Mouse (Mus musculus) right cerebral cortex, postnatal 10 days (tissue): ENCODE results near the gene Zmiz1.

Source experiments
- DNase-seq, 2 experiments: peaks; one replicate each; pipeline ENCODE4 v3.0.0; 2021; ENCODE audit warnings: low spot score in 2 of 2

Zmiz1 gene

DNA sequence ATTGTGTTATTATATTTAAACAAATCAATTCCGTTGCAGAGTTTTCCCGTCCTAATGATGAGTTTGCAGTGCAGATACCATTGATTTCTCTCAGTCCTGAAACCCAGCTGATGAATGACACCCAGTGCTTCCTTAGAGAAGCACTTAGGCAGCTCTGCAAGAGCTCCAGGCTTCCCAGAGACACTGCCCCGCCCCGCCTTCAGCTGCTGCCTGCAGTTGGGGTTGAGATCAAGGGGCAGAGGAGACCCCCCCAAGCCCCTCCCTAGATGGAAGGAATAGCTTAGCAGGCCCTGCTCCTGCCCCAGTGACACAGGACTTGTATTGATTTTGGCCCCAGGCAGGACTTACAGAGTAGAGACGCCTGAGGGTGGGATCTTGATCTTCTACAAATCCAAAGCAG is 53.0 kb downstream of the Zmiz1 start:
- DNase-seq: no peak

DNA sequence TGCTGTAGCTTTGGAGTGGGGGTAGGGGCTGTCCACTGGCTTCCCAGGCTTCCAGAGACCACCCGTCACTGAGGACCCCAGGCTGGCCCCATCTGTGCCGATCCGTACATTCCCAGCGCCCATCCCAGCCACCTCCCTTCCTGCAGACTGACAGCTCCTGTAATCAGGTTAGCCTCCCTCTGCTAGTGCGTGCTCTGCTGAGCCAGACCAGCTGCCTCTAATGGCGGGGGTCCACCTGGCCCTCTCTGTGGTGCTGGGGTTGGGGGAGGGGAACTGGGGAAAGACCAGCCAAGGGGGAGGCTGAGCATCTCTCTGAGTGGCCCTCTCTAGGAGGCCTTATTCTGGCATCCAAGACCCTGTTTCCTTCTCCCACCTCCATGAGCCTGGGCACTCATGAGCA is 53.8 kb downstream of the Zmiz1 start:
- DNase-seq: no peak

DNA sequence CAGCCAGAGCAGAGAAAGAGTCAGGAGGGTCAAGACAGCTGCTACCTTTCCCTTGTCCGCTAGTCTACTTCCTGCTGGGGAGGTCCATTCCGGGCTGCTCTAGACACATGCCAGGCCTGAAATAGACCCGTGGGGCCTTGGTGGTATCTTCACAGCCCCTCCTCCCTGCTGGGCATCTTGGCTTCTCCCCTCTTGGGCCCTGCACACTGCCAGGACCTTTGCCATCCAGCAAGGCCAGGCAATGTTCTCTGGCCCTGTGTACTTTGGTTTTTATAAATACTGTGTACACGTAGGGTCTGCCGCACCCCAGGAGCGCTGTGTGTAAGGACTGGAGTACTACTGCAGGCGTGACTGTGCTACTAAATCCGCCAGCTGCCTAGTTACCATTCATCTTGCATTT is 54.5 kb downstream of the Zmiz1 start:
- no peak for DNase-seq

DNA sequence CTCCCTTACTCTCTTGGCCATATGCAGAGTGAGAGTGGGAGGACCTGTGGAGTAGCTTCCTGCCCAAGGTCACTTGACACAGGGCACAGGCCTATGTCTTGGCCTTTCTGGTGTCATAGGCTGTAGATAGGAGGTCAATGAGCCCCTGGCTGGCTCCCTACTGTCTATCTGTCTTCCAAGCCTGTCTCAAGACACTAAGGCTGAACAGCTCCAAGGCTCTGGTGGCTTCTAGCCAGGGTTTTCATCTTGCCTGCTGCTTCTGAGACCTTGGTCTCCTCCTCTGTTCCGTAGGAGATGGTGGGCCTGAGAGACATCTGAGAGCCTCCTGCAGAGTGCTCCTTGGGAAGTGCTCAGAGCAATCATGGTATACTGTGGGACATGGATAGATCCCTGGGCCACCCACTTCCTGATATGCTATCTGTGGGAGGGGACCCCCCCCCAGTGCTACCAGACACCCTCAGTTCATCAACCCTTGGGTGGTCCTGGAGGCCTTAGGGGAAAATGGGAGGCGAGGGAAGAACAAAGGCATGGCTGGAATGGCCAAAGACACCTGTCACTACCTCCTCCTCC is 56.0 kb downstream of the Zmiz1 start:
- no peak for DNase-seq

DNA sequence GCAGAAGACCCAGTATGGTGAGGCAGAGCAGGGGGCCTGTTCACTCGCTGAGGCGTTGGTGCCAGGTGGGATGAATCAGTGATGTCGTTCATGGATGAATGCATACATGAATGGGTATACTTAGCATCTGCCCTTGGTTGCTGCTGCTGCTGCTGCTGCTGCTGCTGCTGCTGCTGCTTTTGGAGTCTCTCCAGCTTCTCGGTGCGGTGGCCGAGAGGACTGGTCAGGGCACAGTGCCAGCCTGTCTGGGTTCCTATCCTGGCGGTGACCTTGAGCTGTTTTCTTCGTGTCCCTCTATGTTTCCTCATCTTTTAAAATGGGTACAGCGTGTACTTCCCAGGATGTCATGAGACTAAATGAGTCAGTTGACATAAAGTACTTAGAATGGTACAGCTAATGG is 56.9 kb downstream of the Zmiz1 start:
- peak in 1 of 2 experiments; percentile 56 for DNase-seq

DNA sequence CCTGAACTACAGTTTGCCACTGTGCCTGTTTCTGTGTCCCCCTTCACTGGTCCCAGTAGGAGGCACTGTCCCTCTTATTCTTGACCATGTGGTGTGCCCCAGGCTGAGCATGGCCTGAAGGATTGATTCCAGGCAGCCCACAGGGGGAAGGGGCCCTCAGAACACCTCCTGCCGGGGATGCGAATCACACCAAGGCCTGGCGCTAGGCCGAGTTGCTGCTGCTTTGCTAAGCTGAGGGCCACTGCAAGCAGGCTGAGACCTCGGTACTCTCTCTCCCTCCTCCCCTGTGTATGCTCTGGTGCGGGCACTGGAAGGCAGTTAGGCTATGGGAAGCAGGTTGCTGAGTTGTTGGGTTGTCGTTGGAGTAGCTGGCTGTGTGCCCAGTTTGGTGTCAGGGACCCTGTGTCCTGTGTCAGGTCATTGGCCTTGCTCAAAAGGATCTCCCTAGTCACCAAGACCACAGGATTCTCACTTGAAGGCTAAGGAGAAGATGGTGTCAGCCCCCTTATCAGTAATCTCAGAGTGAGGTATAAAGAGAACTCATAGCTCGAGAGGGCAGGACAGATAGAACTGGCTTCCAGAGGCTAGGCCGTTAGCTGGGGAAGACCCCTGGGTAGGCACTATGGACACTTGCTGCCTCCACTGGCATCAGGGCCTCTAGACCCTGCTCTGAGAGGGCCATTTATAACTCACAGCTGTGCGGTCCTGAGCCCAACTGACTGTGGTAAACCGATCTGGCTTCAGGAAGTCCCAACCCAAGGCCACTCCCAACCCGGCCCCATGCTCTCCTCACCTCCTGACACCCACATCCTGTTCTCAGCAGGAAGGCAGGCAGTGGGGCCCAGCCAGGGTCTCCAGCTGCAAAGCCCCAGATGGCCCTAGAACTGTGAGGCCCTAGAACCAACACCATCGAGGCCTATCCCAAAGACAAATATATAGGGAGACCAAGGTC is 57.9 kb downstream of the Zmiz1 start:
- no peak for DNase-seq

DNA sequence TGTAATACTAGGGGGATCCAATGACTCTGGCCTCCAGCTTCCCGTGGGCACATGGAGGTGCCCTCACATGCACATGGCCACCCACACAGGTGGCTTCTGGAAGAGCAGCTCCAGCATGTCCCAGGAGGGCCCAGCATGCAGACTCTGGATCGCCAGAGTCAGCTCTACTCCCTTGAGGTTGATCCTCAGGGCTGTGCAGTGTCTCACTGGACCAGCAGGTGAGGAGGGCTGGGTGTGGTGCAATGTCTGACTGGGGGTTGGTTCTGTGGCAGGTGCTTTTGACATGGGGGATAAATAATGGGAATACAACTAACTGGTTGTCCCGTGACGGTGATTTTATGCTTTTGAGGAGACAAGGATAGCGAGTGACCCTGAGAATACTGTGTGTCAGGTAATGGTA is 59.7 kb downstream of the Zmiz1 start:
- no peak for DNase-seq

DNA sequence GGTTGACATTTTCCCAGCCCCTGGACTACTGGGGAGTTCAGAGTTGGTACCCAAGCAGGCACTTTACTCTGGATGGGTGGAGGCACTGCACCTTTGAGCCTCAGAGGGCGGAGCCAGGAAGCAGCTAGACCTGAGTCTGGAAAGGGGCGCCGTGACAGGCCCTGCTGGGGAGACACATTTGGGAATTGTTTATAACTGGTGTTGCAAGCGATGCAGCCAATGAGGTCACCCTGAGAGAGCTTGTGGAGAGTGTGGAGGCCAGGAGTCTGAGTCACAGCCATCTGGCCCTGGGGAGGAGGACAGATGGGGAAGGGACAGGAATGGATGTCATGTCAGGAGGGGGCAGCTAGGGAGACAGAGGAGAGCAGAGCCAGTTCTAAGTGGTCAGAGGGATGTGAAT is 60.7 kb downstream of the Zmiz1 start:
- DNase-seq: no peak

DNA sequence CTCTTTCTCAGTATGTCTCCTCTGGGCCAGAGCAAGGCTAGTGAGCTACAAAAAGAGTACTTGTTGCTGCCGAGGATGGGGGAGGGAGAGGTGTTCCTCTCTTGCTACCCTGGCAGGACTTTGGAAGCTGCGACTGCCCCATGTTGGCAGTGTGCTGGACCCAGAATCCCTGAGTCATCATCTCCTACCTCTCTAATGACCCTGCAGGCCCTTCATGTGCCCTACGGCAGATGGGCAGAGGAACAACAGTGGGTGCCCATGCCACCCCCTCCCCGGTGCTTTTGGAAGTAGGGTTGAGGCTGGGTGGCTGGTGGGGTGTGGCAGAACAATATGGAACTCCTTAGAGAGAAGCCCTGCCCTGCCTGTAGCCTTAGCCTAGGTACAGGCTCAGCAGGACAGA is 61.6 kb downstream of the Zmiz1 start:
- no peak for DNase-seq

DNA sequence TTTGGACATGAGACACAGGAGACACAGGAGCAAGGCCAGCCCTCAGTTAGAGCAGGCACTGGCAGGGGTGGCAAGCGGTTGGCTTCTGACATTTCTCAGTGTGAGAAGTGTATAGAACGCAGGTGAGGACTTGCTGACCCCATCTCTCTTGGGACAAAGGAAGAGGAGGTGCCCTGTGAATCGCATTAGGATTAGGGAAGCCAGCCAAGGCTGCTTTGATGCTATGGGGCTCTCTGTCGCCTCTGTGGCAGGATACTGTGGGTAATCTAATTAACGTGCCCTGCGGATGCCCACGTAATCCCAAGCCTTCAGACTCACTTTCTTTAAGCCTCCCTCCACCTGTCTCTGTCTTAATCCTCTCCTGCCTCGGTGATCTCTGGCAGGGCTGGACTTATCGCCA is 62.0 kb downstream of the Zmiz1 start:
- DNase-seq: no peak

DNA sequence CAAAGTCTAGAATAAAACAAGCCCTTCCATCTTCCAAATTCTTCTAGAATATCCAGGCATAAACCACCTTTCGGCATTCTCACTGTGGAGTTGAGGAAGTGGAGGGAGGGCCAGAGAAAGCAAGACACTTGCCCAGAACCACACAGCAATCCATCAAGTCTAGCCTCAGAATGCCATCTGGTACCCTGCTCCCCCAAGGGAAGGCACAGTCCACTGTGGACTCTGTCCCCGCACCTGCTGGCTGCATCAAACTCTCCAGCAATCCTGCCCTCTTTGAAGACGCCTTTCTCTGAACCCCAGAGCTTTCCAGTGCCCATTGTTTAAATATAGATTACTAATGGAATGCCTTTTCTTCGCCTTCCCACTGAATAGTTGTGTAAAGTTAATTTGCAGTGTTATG is 62.5 kb downstream of the Zmiz1 start:
- no peak for DNase-seq

DNA sequence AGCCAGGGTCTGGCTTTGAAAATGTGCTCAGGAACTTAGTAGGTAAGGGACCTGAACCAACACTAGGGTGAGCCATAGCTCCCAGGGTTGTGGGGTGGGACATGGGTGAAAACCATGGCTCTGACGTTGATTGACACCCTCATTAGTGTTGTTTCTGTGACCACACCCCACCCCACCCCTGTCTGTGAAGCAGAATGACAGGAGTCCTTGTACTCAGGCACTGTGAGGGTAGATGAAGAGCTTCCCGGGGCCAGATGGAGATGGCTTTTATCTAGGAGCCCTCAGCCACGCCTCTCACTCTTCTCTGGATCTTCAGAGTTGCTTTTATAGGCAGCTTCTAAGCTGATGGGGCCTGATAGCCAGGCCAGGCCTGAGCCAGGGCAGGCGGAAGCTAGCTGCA is 63.4 kb downstream of the Zmiz1 start:
- DNase-seq: no peak

DNA sequence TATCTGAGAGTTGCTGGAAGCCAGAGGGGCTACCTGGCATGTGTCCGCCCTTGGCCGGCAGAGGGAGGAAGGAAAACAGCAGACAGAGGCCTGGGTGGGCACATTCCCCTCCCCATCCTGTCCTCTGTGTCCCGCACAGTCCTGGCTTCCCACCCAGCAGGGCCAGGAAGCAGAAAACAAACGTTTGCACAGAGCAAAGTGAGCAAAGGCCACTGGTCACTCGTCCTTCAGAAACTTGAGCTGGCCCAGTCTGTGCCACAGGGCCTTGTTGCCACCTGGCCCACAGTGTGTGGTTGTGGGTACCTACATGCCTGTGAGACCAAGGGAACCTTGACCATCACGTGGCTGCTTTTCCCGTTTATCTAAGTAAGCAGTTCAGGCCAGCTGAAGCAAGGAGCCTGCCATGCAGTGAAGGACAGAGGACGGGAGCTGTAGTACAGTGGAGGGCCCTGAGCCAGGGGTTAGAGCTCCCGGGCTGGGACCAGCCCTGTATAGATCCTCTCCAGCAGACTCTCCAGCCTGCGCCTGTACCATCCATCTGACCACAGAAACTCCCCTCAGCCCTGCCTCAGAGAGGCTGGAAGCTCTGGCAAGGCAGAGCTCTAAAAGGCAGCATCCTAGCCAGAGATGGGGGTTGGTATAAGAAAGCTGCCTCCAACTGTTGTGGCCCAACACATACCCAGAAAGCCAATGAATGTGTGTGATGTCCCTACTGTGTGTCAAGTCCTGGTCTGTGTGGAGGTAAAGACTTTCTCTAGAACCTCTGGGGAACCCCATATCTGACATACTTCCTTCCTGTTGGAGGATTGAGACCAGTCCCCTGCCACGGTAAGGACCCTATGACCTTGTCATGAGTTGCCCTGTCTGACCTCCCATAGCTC is 64.5 kb downstream of the Zmiz1 start:
- no peak for DNase-seq

DNA sequence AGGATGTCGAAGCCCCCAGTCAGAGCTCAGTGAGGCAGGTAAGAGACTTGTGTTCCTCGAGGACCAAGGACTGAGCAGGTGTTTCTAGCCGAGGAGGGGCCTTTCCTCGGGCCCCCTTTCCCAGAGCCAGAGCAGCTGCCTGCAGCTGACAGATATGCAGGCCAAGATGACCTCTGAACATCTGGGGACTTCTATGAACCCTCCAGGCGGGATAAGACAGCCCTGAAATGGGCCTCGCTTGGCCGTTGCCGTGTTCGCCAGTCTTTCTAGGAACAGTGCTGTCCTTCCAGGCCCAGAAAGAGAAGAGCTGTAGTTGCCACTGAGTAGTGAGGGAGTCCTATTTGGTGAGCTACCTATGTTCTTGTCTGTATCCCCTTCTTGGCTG is 65.1 kb downstream of the Zmiz1 start:
- no peak for DNase-seq

DNA sequence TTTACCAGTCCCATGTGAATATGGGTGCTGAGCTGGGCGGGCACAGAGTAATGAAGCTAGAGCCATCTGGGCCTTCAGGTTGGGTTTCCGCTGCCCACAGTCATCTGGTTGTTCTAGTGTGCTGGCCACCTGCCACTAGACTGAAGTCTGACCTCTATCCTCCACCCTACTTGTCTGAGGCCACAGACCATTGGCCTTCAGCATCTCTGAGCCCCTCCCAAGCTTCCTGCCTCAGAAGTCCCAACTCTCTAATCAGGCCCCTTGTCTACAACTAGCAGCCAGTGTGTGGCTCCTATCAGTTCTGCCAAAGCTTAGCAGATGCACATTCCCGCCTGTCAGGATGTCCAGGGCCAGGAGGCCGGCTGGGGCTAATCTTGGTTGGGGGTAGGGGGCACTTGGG is 65.9 kb downstream of the Zmiz1 start:
- no peak for DNase-seq

DNA sequence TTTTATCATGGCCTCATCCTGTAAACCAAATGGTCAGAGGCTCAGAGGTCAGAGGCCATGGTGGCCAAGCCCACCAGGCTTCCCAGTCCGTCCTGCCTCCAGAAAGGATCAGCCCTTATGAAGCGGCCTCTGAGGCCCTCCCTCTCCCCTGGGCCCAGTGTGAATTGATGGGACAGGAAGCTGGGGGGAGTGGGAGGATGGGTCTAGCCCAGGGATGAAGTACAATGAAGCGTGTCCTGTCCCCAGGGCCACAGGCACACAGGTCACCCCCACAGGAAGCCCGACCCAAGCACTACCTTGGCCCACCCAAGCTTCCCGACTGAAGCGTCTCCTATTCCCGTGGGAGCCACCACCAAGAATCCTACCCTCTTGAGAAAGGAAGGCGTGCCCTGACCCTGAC is 66.7 kb downstream of the Zmiz1 start:
- DNase-seq: no peak

DNA sequence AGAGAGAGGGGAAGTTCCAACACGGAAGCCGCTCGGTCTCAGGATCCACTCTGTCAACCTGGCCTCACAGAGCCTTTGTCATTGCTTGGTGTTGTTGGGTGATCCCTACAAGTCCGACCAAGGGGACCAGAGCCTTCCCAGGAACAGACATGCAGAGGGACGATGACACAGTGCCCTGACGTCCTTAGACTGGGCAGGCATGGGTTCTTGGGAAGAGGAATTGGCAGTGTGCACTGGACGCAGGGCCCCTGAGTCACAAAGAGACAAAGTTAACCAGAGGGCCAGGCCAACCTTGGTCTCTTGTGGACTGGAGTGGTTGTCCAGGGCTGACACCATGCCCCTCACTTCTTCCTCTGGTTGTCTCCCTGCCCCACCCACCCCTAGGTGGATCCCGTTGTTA is 67.9 kb downstream of the Zmiz1 start:
- DNase-seq: no peak

DNA sequence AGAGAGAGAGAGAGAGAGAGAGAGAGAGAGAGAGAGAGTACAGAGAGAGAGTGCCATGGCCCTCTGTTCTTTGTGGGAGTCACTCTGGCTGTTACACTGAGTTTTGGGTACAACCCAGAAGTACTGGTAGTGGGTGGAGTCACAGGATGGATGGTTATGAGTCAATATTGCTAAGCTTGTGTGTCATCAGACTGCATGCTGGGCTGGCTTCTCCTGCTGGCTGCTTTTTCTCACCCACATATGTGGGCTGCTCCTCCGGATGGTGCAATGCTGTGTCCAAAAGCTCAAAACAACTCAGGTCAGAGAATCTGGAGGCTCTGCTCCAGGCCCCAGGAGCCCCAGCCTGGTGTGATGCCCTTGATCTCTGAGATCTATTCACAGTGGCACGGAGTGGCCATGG is 68.3 kb downstream of the Zmiz1 start:
- DNase-seq: peak in 1 of 2 experiments; percentile 59

DNA sequence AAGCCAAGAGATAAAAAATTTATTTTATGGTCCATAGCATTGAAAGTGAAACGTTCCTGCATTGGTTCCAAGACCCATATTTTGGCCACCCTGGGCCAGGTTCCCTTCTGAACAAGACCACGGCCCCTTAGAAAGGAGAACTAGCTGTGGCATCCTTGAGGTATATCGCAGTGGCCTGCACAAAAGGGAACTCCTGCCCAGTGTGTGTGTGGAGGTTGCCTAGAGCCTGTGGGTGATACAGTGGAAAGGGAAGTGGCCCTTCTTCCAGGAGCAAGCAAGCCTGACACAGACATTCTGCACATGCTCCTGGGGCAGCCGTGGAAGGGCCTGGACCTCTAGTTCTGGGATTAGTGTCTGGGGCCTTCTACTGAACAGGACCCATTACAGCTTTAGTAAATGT is 71.4 kb downstream of the Zmiz1 start:
- no peak for DNase-seq

DNA sequence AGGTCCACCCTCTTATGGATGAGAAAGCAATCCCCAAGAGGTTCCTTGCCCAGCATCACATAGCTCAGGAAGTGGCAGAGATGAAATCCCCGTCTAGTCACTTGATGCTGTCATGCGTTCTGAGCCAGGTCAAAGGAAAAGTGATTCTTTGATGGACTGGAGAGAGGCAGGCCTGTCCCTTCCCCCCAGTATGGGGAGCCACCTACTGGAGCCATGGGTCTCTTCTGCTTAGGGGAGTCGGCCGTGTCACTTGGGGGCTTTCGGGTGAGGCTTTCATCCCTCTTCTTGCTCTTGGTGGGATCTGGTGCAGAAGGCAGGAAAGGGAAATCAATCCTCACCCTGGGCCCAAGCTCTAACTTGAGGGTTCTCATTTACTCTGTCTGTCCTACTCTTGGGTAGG is 71.8 kb downstream of the Zmiz1 start:
- no peak for DNase-seq

DNA sequence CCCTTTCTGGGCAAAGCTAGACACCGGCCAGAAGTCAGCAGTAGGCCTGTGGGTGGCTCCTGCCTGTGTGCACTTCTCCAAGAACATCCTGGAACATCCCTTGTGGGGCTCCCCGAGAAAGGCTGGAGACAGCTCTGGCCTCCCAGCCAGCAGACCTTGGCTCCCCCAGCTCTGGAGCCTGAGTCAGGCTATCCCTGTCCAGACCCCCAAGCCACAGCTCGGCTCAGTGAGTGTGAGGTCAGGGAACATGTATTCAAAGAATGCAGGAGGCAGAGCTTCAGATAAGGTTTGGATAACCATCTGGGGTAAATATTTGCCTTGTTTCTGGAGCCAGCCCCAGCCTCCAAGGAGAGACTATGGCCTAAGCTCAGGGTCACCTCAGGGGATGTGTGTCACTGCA is 74.0 kb downstream of the Zmiz1 start:
- no peak for DNase-seq

DNA sequence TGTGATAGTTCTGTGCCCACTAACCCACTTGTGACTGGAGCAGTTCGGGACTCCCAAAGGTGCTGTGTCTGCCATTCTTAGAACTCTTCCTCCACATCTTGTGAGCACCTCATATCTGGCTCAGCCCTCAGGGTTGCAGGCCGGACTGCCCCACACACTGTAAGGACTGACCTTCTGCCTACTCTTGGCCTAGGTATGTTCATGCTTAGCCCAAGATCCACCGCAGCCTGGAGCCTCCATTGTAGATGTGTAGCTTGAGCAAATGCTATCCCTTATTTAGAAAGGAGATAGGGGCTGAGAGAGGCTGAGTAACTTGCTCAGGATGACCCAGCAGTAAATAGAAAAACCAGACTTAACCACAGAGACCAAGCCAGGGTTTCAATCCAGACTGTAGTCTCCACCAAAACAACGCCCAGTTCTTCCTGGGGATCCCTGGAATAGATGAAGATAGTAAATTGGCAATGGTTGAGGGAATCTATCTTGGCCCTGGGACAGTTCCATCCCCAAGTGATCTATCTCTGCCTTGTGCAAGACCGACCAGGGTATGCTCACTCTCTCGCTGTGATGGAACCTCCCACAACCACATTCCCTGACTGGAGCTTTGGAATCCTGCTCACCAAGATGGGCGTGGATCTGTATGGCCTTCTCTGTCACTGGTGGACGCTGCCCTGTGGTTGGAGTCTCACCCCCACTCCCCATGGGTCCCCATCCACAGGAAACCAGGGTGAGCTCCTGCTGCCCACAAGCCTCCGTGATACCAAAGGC is 74.8 kb downstream of the Zmiz1 start:
- DNase-seq: no peak
